Mouse (Mus musculus): ENCODE measurements around the gene Tnf.

GRCm38 (mm10) chr17:35191723-35192122 lies 10.1 kb downstream of the Tnf start:
- TF ChIP-seq CTCF (IDR thresholded peaks at IDR 0.05; ENCODE audit: extremely low read depth, insufficient read length, insufficient replicate concordance, low read depth, low read length): no peak
- no peak for TF ChIP-seq POLR2A (IDR thresholded peaks at IDR 0.05; ENCODE audit: low read depth, low read length)

Measured in small intestine, adult 2 months (tissue).